Mouse (Mus musculus): ENCODE measurements at regions not wholly inside any gene's neighbourhood (a gene's known extent, or its start where the extent isn't known, plus 50 kb on each side); places are given as distances from the start of the nearest gene placed in this dataset.

DNA sequence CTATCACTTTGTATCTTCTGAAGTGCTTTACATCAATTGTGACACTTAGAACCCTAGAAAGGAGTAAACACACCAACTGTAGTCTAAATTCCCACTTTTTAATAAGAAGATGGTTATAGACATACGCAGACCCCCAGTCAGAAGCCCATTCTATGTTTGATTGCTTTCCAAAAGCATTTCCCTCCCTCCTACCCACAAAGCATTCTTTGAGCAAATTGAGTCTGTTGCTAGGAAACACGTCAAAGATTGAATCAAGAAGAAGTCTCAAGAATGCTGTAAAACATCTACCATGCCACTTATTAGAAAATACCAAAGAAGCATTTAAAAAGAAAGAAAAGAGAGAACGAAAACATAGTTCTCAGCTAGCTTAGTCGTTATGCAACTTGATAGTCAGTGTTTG is 352.3 kb upstream of the Lrp1b start:
- no peak for DNase-seq (ENCODE audit: low spot score)

GRCm38 (mm10) chr2:42991046-42991445 is 337.6 kb upstream of the Lrp1b start:
- no peak for DNase-seq (ENCODE audit: low spot score)

DNA sequence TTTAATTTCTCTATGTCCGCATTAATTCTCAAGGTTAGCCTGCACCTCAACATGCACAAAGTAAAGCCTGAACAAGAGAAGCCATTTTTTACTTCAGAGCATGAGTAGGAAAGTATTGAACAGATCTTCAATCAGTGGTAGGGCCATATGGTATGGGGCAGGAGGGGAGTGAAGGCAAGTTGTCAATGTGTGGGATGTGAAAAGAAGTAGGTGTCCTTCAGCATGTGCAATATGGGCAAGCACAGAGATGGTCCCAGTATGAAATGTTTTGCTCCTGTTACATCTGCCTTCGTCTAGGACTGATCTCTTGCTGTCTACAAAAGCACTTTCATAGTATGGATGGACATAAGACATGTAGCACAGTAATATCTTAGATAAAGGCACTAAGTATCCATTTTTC is 315.3 kb upstream of the Lrp1b start:
- DNase-seq (ENCODE audit: low spot score), result peak; percentile 62
